Mouse (Mus musculus) forebrain, postnatal 0 days (tissue): Measurements from ENCODE around the gene Lyst. TPM values are rescaled to one million over a fixed set of nuclear protein-coding genes. Genes with fewer than 3 reads are reported as not detected.
A peak's percentile ranks its signal among the peaks of the same experiment; 100 is the strongest.
"Not testable (repeated sequence)": the region's sequence is repeated elsewhere in the genome, so short reads cannot be mapped to it uniquely, and the experiment has no call there.

Source experiments
- ATAC-seq: fragments of 200-750 bp; cut with Nextera tagmentation; 2 replicates; pipeline ENCODE4 v1.8.0; 2017; ENCODE audit warnings: mild to moderate bottlenecking, moderate library complexity
- DNase-seq: peaks from one replicate; pipeline ENCODE4 v3.0.0-alpha.2; 2015
- H3K27ac ChIP-seq: fragments of 300-500 bp; sonication (generic); 2 replicates; pipeline ENCODE4 v1.5.1; 2014; ENCODE audit warnings: low read depth, mild to moderate bottlenecking, antibody characterized with exemption, low read length, moderate library complexity, mixed read lengths
- H3K27me3 ChIP-seq: fragments of 300-500 bp; sonication (generic); 2 replicates; pipeline ENCODE4 v1.6.1; 2014; ENCODE audit warnings: mild to moderate bottlenecking, low read length, mixed read lengths; ENCODE audit not compliant: insufficient read depth
- H3K36me3 ChIP-seq: fragments of 300-500 bp; sonication (generic); 2 replicates; pipeline ENCODE4 v1.6.1; 2014; ENCODE audit warnings: mild to moderate bottlenecking, moderate library complexity; ENCODE audit not compliant: insufficient read depth
- H3K4me1 ChIP-seq: fragments of 300-500 bp; sonication (generic); 2 replicates; pipeline ENCODE4 v1.6.1; 2014; ENCODE audit warnings: antibody characterized with exemption; ENCODE audit not compliant: insufficient read depth
- H3K4me2 ChIP-seq: fragments of 300-500 bp; sonication (generic); 2 replicates; pipeline ENCODE4 v1.6.1; 2014; ENCODE audit warnings: low read depth, mild to moderate bottlenecking, moderate library complexity
- H3K4me3 ChIP-seq: fragments of 300-500 bp; sonication (generic); 2 replicates; pipeline ENCODE4 v1.5.1; 2014; ENCODE audit warnings: low read depth, low read length, mixed read lengths
- H3K9ac ChIP-seq: fragments of 300-500 bp; sonication (generic); 2 replicates; pipeline ENCODE4 v1.6.1; 2014; ENCODE audit warnings: mild to moderate bottlenecking
- H3K9me3 ChIP-seq: fragments of 300-500 bp; sonication (generic); 2 replicates; pipeline ENCODE4 v1.6.1; 2016; ENCODE audit warnings: low read length
- CTCF ChIP-seq: sonication (generic); IDR thresholded peaks from 2 replicates; pipeline ENCODE4 v1.5.1; 2016; ENCODE audit warnings: antibody characterized with exemption, control low read depth, low read depth
- WGBS: fragments of 180-500 bp; shearing (Covaris S2); extraction: QIAGEN DNeasy Blood & Tissue Kit; methylation state at CpG from one replicate; pipeline ENCODE4 v1.1.7; 2014; 5-methylcytosine and 5-hydroxymethylcytosine counted together
- polyA plus RNA-seq: library from polyadenylated mRNA; unstranded; fragments of >200 nt; fragmentation: Nextera tagmentation; extraction: Ambion mirVana; gene quantifications from 2 replicates; pipeline ENCODE4 v1.2.1, GENCODE M21; 2015
- total RNA-seq: library from RNA; depleted of rRNA; stranded (reverse); fragments of >200 nt; gene quantifications from 2 replicates; pipeline ENCODE4 v1.2.3, GENCODE M21; 2014

The Lyst gene
- total and polyA plus RNA-seq, 2 experiments from 2014 or later, result 3.5 to 14.2 TPM

DNA sequence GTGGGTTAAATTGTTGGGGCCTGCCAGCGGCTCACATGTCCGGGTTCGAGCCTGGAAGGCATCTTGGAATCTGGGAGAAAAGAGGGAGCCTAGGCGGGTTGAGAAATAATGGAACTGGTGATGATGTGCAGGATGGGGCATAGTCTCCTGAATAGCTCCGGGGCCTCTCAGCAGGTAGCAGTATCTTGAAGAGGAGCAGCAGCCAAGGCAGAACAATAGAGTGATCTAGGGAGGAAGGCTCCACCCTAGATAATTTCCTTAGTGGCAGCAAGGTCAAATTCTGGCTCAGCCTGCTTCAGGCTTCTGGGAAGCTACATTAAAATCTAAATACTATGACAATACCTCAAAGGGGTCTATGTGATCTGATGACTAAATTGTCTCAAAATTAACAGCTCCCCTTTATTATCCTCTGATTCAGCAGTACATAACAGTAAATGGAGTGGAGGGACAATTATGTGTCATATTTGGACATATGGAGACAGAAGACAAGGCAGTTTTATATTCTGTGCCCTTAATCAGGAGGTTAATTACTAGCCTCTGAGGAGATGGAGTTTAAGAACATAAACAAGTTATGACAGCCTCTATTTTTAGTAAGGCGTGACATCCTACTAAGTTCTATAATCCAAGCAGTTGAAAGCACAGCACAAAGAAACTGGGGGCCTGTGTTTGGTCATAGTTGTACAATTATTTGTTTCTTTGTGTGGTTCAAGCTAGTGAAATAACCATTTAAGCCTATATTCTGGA is 81.6 kb downstream of the Lyst start:
- no peak for TF ChIP-seq CTCF
- Histone ChIP-seq H3K27me3 (no peaks in the 10 kb centered on the region), H3K36me3 (peaks cover 20% of the 10 kb centered on the region), H3K4me2 (no peak overlapping the region), H3K4me3 (no peak overlapping the region), H3K9me3 (no peaks in the 10 kb centered on the region), H3K27ac (no peak overlapping the region), H3K4me1 (no peaks in the 10 kb centered on the region), H3K9ac (no peak overlapping the region)
- no peak for DNase-seq
- WGBS, result 61% methylated on average over 6 of the region's 6 CpGs
- no peak for ATAC-seq

- 90% methylated on average over 4 of the region's 4 CpGs for WGBS
- H3K9me3 ChIP-seq, result no peaks in the 10 kb centered on the region
- no peak overlapping the region for H3K4me2 ChIP-seq
- H3K27ac ChIP-seq, result no peak overlapping the region
- no peaks in the 10 kb centered on the region for H3K27me3 ChIP-seq
- peaks cover 29% of the 10 kb centered on the region for H3K36me3 ChIP-seq
- no peak overlapping the region for H3K9ac ChIP-seq
- no peaks in the 10 kb centered on the region for H3K4me1 ChIP-seq
- TF ChIP-seq CTCF, result no peak
- no peak for ATAC-seq
- H3K4me3 ChIP-seq, result no peak overlapping the region
- DNase-seq, result no peak
Observed at GRCm38 (mm10) chr13:13674669-13675343, 84.6 kb downstream of the Lyst start.

GRCm38 (mm10) chr13:13677871-13678270 is 87.7 kb downstream of the Lyst start:
- no peak for TF ChIP-seq CTCF
- ATAC-seq, result no peak
- Histone ChIP-seq H3K36me3 (peaks cover 24% of the 10 kb centered on the region), H3K9me3 (no peaks in the 10 kb centered on the region), H3K4me3 (no peak overlapping the region), H3K4me1 (no peaks in the 10 kb centered on the region), H3K4me2 (no peak overlapping the region), H3K27me3 (no peaks in the 10 kb centered on the region), H3K27ac (no peak overlapping the region), H3K9ac (no peak overlapping the region)
- DNase-seq, result no peak
- WGBS, result 80% methylated on average over 8 of the region's 8 CpGs

DNA sequence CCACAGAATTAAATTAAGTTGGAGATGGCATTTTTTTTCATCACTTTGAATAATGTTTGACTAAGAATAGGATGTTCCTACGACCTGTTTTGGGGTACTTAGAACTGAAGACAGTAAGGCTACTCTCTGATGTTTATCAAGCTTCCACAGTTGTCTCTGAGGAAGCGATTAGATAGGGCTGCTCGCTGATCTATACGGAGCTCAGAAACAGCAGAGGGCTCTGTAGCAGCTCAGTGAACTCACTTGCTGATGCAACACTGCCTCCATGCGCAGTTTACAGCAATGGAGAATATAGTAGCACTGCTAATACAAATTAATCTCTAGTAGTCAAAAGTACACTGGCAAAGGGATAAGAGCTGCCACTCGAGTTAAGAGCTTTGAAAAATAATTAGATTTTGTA is 91.4 kb downstream of the Lyst start:
- Histone ChIP-seq H3K36me3 (peaks cover 9% of the 10 kb centered on the region; the same call in 1 of the 2 replicates), H3K4me1 (no peaks in the 10 kb centered on the region), H3K27me3 (no peaks in the 10 kb centered on the region), H3K9ac (no peak overlapping the region), H3K9me3 (no peaks in the 10 kb centered on the region), H3K4me3 (no peak overlapping the region), H3K4me2 (no peak overlapping the region), H3K27ac (no peak overlapping the region)
- DNase-seq, result peak; percentile 11
- ATAC-seq, result peak; percentile 54
- 70% methylated on average over 6 of the region's 6 CpGs for WGBS
- TF ChIP-seq CTCF, result peak; percentile 38

DNA sequence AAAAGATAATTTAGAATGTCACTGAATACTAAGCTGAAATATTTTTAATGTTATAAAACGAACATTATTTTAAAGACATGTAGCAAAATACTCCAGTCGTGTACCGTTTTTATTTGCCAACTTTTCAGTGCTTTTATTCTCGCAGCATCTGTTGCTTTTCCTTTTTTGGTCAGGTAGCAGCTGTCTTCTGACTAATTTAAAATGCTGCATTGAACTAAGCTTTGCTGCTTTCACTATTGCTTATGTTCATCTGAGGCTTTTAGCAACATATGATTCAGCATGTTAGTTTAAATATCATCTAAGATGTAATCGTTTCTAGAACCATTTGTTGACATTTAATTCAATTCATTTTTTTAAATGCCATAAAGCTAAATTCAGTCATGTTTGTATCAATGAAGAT is 113.3 kb downstream of the Lyst start:
- peak; percentile 51 for DNase-seq
- H3K9ac ChIP-seq, result no peak overlapping the region
- H3K9me3 ChIP-seq, result no peaks in the 10 kb centered on the region
- ATAC-seq, result peak; percentile 80
- peaks cover 6% of the 10 kb centered on the region for H3K36me3 ChIP-seq
- WGBS, result 59% methylated on average over 5 of the region's 5 CpGs
- no peak for TF ChIP-seq CTCF
- no peak overlapping the region for H3K4me3 ChIP-seq
- no peak overlapping the region for H3K4me2 ChIP-seq
- no peaks in the 10 kb centered on the region for H3K4me1 ChIP-seq
- H3K27me3 ChIP-seq, result no peaks in the 10 kb centered on the region
- H3K27ac ChIP-seq, result no peak overlapping the region

GRCm38 (mm10) chr13:13721435-13721834 is 131.2 kb downstream of the Lyst start:
- ATAC-seq, H3K4me2 ChIP-seq, H3K4me3 ChIP-seq, H3K4me1 ChIP-seq, H3K36me3 ChIP-seq, DNase-seq, H3K27me3 ChIP-seq, H3K27ac ChIP-seq, H3K9me3 ChIP-seq, H3K9ac ChIP-seq: not testable (repeated sequence)
- 94% methylated on average over 17 of the region's 17 CpGs for WGBS

- ATAC-seq, result no peak
Observed at GRCm38 (mm10) chr13:13723293-13723692, 133.1 kb downstream of the Lyst start.

More at GRCm38 (mm10) chr13:13723293-13723692, 133.1 kb downstream of the Lyst start:
- Histone ChIP-seq H3K9ac (no peak overlapping the region), H3K4me3 (no peak overlapping the region), H3K4me2 (no peak overlapping the region), H3K27me3 (no peaks in the 10 kb centered on the region), H3K27ac (no peak overlapping the region), H3K4me1 (no peaks in the 10 kb centered on the region), H3K9me3 (no peaks in the 10 kb centered on the region), H3K36me3 (0 out of 2 replicates have a peak, but pooled peaks cover 3% of the 10 kb centered on the region)
- DNase-seq, result no peak
- WGBS, result 82% methylated on average over 3 of the region's 3 CpGs
- no peak for TF ChIP-seq CTCF
